Mouse (Mus musculus) small intestine, adult 2 months (tissue): ENCODE data around the gene Il4ra.

Source experiments
- CTCF ChIP-seq: fragments of 200-500 bp; IDR thresholded peaks from 2 replicates; pipeline ENCODE4 v1.5.1; 2012; ENCODE audit warnings: low read depth, mild to moderate bottlenecking, control low read depth, inconsistent platforms, low read length, moderate library complexity, mixed read lengths; ENCODE audit not compliant: insufficient replicate concordance, insufficient read length; ENCODE audit errors: extremely low read depth
- POLR2A ChIP-seq: fragments of 200-500 bp; IDR thresholded peaks from 2 replicates; pipeline ENCODE4 v1.6.1; 2012; ENCODE audit warnings: low read depth, mild to moderate bottlenecking, control low read depth, inconsistent platforms, low read length, moderate library complexity

GRCm38 (mm10) chr7:125583325-125584004 is 31.5 kb downstream of the Il4ra start:
- TF ChIP-seq POLR2A (no peak), CTCF (no peak)
